Mouse (Mus musculus): ENCODE results near the gene Ptpn1.

GRCm38 (mm10) chr2:167902116-167902703 is 29.6 kb upstream of the Ptpn1 start:
- TF ChIP-seq POLR2A (IDR thresholded peaks at IDR 0.05; ENCODE audit: borderline replicate concordance, extremely low read depth, insufficient read depth, insufficient read length, poor library complexity, severe bottlenecking) = no peak
- TF ChIP-seq CTCF (IDR thresholded peaks at IDR 0.05; ENCODE audit: borderline replicate concordance, extremely low read depth, insufficient read depth, insufficient read length) = no peak
